Mouse (Mus musculus) duodenum, adult 2 months (tissue): ENCODE data around the gene Clca3a1. TPM values are rescaled to one million over a fixed set of nuclear protein-coding genes. Genes with fewer than 3 reads are reported as not detected.

Source experiments
- polyA plus RNA-seq: library from polyadenylated mRNA; depleted of rRNA; stranded (reverse); fragments of >200 nt; gene quantifications from 2 replicates; pipeline ENCODE4 v1.2.3, GENCODE M21; 2012; ENCODE audit warnings: low replicate concordance; rRNA removed

Clca3a1 gene
- 1.1 and 1.3 TPM in 2 replicates for polyA plus RNA-seq

GRCm38 (mm10) chr3:144760592-144761309, at the start of gene Clca3a1:
Clca3a1 (minus strand) TSS chr3:144760977.

GRCm38 (mm10) chr3:144719901-144720747, 40.7 kb downstream of the Clca3a1 start, which contains the start of gene Sh3glb1:
Sh3glb1 (minus strand) TSS chr3:144720335.

Other genes starting within 250 kb of the Clca3a1 start
- 1.4 and 2.5 TPM in 2 replicates for gene Hs2st1, start 190.8 kb downstream of the Clca3a1 start, polyA plus RNA-seq
- gene Selenof, start 190.7 kb downstream of the Clca3a1 start, polyA plus RNA-seq, result 70.8 and 92.1 TPM in 2 replicates
- 7.0 and 18.6 TPM in 2 replicates for gene Sh3glb1, start 40.6 kb downstream of the Clca3a1 start, polyA plus RNA-seq
- 4.4 and 5.1 TPM in 2 replicates for gene Clca3a2, start 58.5 kb upstream of the Clca3a1 start, polyA plus RNA-seq
- gene Clca3b, start 88.4 kb upstream of the Clca3a1 start, polyA plus RNA-seq, result 26.8 and 44.3 TPM in 2 replicates
- 18.4 and 76.5 TPM in 2 replicates for gene Clca4b, start 171.6 kb upstream of the Clca3a1 start, polyA plus RNA-seq
- 0.33 and 35.5 TPM in 2 replicates for gene Clca4a, start 214.1 kb upstream of the Clca3a1 start, polyA plus RNA-seq